Mouse (Mus musculus): ENCODE measurements around the gene Fndc5.

Fndc5 gene

DNA sequence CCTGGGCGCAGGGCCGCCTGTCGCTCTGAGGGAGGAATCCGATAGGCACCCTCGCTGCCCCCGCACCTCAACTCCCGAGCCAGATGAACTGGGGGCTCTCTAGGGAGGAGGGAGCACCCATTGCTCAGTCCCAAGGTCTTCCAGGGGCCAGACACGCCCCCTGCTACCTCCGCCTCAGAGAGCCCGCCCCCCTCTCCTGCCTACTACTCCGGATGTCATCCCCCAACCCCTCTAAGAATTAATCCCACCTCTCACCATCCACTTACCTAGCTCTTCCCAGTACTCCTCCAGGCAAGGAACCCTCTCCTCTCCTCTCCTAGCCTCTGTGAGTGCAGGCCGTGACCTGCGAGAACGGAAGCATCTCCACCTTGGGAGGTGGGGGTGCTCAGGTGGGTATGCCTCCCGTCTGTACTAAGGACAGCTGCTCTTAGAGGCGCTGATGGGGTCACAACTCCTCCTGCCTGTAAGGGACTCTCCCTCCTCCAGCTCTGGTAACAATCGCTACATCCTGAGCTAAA is 15.2 kb upstream of the Fndc5 start, which contains the start of gene Hpca:
Gene Hpca (minus strand): TSS at position 468 of the 518 bp plus-strand sequence.
- in situ Hi-C loops (cut with MboI, MseI): loop anchor here in 1 of 2 experiments (25.0 kb wide), 1 partner anchor 1441 kb away; the partner anchor contains the start of gene Nkain1

- in situ Hi-C loops (cut with MboI, MseI): loop anchor here in 1 of 2 experiments (25.0 kb wide), 1 partner anchor 1440 kb away; the partner anchor contains the start of gene Nkain1
Observed at GRCm38 (mm10) chr4:129122107-129122506, 14.7 kb upstream of the Fndc5 start.

DNA sequence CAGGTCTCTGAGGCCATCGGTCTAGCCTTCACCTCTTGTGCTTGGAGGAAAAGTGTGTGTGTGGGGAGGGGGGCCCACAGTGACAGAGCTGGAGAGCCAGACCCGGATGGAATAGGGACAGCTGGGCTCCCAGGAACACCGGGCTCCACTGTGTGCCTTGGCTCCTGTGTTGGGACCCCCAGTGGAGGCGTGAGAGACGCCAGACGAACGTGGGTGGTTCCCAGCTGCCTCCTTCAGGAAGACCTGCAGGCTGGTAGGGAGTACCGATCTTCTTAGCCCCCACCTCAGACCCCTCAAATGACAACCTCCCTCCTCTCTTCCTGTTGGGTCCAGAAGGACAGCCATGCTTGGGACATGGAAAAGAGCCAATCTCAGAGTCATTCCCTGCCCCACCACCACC is 14.1 kb upstream of the Fndc5 start:
- in situ Hi-C loops (cut with MboI, MseI): loop anchor here in 1 of 2 experiments (25.0 kb wide), 1 partner anchor 1440 kb away; the partner anchor contains the start of gene Nkain1

DNA sequence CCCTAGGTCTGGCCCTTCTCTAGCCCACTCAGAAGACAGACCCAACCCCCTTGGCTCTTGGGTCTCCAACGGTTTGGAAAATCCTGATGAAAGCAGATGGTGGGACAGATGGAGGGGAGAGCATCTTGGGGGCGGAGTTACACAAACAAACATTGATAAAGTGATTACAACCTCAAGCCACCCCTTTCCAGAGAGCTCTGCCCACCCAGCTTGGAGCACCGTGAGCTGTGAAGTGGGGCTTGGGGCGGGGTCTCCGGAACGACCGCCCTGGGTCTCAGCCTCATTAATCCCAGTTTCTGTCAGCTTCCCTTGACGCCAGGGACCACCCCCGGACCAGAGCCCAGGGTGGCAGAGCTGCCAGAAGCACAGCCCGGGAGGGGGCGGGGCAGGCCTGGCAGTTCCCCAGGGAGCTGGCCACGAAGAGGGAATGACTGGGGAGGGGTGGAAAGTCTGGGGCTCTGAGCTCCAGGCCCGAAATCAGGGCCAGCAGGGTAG is 12.1 kb upstream of the Fndc5 start:
- in situ Hi-C loops (cut with MboI, MseI): loop anchor here in 1 of 2 experiments (25.0 kb wide), 1 partner anchor 1438 kb away; the partner anchor contains the start of gene Nkain1

- in situ Hi-C loops (cut with MboI, MseI): no loop called here
Observed at GRCm38 (mm10) chr4:129125736-129126451, 10.9 kb upstream of the Fndc5 start.

DNA sequence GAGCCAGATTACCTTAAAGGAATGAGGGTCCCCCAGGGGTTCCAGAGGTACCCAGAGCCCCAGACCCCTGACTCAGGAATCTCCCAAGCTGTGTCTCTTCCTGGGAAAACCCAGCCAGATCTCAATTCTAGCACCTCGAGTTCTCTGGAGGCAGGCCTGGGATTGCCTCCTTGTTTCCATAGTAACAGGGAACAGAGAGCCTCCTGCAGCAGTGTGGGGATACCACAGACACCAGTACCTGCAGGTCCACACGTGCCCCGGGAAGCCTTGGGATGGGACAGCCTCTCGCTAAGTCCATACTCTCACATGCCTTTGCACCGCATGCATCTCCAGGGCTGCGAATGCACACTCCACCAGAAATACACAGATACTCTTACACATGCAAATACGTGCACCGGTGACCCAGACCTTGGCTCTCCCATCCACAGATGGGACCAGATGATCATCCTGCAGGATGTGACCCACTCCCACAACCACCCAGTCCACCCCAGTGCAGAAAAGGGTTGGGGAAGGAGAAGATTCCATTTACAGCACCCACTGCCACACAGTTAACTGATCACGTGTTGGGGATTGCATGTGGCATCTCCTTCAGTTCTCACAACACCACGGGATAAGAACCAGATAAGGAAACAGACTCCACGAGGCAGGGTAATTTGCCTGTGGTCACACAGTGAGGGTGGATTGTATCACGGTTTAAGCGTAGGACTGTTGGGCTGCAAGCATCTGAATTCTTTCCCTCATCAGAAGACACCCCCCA is 8.0 kb upstream of the Fndc5 start:
- in situ Hi-C loops (cut with MboI, MseI): no loop called here

DNA sequence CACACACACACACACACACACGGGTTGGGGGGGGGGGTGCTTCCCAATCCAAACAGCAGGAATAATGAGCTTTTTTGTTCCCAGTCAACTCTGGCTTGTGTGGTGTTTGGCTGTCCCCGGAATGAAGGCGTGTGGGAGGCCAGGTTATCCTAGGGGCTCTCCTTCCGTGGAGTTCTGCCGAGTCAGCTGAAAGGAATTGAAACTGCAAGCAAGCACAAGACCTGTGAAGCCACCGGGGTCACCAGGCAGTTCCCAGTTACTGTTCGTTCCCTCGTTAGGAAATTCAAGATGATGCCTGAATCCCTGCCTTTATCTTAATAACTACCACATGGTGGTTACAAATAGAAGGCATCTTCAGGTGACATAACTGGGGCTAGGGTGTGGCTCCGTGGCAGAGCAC is 7.4 kb upstream of the Fndc5 start:
- in situ Hi-C loops (cut with MboI, MseI): no loop called here

DNA sequence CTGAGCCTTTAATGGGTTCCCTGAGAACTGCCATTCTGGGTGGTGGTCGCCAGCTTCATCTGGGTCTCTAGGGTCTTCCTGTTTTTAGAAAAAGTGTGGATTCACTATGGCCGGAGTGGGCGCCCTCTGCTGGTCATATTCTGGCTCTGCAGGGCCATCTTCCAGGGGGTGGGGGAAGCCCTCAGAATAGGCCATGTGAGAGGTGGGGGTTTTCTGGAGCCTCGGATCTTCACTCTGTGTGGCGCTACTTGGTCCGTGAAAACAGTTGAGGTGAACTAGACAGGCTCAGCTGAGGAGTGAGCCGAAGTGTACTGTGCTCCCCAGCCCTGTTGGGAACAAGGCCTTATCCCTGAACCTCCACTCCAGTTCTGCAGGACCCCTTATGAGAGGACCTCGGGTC is 6.7 kb upstream of the Fndc5 start:
- in situ Hi-C loops (cut with MboI, MseI): no loop called here

- in situ Hi-C loops (cut with MboI, MseI): no loop called here
Observed at GRCm38 (mm10) chr4:129130755-129131303, 6.0 kb upstream of the Fndc5 start.

DNA sequence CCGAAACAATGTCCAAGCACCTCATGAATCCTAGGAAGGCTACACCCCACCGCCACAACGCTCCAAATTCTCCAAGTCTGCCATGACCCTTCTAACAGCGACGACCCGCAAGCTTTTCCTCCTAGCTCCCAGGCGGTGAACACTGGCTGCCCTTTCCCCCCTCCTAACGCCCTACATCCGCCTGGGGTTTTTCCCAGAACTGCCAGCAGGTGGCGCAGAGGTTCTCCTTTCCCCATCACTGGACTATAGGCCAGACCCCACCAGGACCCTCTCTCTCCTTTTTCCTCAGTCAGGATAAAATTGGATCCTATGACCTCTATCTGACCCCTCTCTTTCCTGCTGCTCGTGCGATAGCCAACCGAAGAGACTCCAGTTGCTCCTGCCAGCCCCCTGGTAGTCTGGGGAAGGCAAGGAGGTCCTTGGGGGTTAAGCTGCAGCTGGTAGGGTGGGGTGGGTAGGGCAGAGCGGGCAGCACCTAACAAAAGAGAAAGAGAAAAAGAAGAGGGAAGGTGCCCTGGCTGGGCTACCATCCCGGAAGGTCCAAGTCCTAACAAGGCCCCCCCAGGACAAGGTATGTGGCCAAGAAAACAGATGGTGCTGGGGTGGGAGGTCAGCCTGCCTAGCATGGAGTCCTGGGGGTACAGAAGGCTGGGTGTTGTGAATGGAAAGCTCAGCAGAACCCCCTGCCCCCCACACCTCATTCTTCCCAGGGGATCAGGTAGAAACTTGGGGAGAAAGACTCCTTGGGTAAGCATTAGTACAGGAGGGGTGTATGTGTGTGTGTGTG is 1.8 kb upstream of the Fndc5 start:
- in situ Hi-C loops (cut with MboI, MseI): no loop called here

GRCm38 (mm10) chr4:129135637-129136036 is 1.2 kb upstream of the Fndc5 start:
- in situ Hi-C loops (cut with MboI, MseI): no loop called here

DNA sequence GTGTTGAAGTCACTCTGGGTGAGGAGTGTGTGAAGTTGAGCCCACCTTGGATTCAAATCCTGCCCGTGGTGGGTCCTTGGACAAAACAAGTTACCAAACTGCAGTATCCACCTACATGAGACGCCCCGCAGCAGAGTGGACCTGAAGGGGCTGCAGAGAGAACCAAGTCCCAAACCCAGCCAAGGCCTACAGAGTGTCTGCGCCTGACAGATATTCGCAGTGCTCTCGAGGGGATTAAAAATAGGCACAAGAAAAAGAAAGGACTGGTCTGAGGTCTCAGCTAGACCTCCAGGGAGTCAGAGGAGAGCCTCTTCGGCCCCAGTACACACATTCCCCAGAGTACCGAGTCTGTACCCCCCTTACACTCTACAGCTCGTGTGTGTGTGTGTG is 615 bp upstream of the Fndc5 start:
- in situ Hi-C loops (cut with MboI, MseI): no loop called here

DNA sequence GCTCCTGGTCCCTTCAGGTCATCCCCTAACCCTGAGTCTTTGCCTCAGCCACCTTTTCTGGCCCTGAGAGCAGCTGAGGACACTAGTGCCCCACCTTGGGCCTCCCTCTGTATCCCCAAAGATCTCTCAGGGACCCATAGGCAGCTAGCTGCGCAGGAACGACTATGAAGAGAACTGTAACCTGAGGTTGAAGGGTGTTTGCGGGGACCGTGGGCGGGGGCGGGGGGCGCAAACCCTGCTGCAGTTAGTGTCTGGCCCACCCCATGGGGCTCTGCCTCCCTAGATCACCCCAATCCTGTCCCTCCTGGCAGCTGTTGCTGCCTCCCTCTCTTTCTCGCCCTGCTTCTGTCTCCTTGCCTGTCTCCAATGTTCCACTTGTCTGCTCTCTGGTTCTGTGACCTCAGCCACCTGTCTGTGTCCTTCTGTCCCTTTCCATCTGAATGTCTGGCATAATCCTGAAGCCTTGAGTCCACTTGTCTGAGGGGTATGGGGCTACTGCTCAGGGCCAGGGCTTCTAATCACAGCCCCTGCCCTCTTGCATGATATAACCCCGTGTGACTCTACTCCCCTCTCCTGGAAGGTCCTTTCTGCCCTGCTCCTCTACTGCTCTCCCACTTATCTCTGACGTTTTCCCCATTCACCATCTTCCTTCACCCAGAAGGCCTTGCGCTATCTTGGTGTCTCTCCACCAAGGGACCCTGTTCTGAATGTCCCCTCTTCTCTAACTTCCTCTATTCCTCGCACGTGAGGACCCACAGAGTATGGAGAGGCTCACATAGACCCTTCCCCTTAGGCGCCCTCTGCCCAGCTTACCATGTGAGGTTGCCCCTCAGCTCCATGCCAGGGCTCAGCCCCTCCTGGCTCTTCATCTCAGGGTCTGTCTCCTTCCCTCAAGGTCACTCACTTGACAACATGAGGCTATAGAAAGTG is 858 bp downstream of the Fndc5 start:
- in situ Hi-C loops (cut with MboI, MseI): no loop called here

DNA sequence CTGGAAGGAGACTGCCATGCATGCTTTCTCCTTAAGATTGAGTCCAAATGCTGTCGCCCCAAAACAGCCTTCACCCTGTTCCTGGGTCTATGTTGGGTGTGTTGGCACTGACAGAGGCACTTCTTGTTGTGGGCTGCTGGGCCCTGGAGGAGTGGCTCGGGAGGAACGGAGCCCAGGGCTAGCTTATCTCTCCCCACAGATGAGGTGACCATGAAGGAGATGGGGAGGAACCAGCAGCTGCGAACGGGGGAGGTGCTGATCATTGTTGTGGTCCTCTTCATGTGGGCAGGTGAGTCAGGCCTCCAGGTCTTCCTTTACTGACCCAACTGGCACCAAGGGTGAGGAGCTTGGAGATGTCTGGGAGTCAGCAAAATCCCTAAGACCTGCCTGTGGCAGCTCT is 2.8 kb downstream of the Fndc5 start:
- in situ Hi-C loops (cut with MboI, MseI): no loop called here

GRCm38 (mm10) chr4:129140808-129141207 is 4.0 kb downstream of the Fndc5 start:
- in situ Hi-C loops (cut with MboI, MseI): no loop called here

- in situ Hi-C loops (cut with MboI, MseI): no loop called here
Observed at GRCm38 (mm10) chr4:129141560-129142438, 5.0 kb downstream of the Fndc5 start.

DNA sequence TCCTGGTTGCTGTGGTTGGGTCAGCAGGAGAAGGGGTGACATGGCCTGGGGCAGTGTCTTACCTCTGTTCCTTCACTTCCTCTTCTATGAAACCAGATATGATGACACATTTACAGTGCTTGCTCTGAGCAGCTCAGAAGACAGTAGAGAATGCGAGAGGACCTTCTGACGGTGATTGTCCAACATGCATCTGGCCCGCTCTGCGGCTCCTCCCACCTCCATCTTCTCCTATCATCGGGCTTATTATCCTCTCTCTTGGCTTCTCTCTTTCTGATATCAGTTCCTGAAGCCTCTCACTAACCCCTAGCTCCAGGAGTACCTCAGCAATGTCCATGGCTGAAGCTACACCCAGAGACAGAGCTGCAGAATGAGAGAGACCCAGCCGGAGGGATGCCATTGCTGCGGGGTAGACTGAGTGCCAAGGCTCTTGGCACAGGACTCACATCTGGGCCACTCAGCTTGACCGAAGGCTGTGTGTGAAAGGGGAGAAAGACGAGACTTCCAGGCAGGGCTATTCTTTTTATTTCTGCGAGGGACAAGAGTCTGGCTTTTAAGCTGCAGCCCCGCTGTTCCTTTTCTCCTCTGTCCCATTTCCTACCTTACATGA is 5.7 kb downstream of the Fndc5 start:
- in situ Hi-C loops (cut with MboI, MseI): no loop called here

- in situ Hi-C loops (cut with MboI, MseI): no loop called here
Observed at GRCm38 (mm10) chr4:129143509-129143908, 6.7 kb downstream of the Fndc5 start.

Data from T-helper 17 cell (primary cell).